In genomic region chrX:93297001-93297441, GRCm38 (mm10) we compare ENCODE assay signal across 8 mouse cellular contexts. TPM values are rescaled to one million over a fixed set of nuclear protein-coding genes. Genes with fewer than 3 reads are reported as not detected.
DNase-seq lines count a peak whose midpoint lies in the region; ATAC-seq and TF ChIP-seq lines count a peak whose summit lies in the region.

No protein-coding gene starts in this region.

- H3K4me2 ChIP-seq in lung, embryonic 14.5 days = peak overlapping the region; percentile 47
- peak overlapping the region; percentile 40 for H3K4me2 ChIP-seq in embryonic facial prominence, embryonic 14.5 days (ENCODE audit: low read depth, low read length)
- peak overlapping the region; percentile 52 for H3K4me2 ChIP-seq in intestine, postnatal 0 days (replicated peaks; ENCODE audit: low read depth)

- H3K4me3 ChIP-seq in lung, embryonic 14.5 days (ENCODE audit: low read depth, low read length) = peak overlapping the region; percentile 22
- peak overlapping the region; percentile 23 for H3K4me3 ChIP-seq in embryonic facial prominence, embryonic 14.5 days (ENCODE audit: low read depth, low read length)
- H3K4me3 ChIP-seq in intestine, postnatal 0 days (ENCODE audit: low read depth, low read length) = peak overlapping the region; percentile 17

- peaks cover 91% of the 10 kb centered on the region for H3K27me3 ChIP-seq in lung, embryonic 14.5 days (ENCODE audit: insufficient read depth, low read length)
- H3K27me3 ChIP-seq in embryonic facial prominence, embryonic 14.5 days (replicated peaks; ENCODE audit: control insufficient read depth, insufficient read depth, low read length) = peaks cover 97% of the 10 kb centered on the region
- H3K27me3 ChIP-seq in intestine, postnatal 0 days (replicated peaks; ENCODE audit: control insufficient read depth, insufficient read depth, low read length) = peaks cover 78% of the 10 kb centered on the region

- 16% methylated on average over 38 of the region's 40 CpGs for WGBS in lung, embryonic 14.5 days
- WGBS in embryonic facial prominence, embryonic 14.5 days = 19% methylated on average over 35 of the region's 40 CpGs
- 14% methylated on average over 40 of the region's 40 CpGs for WGBS in intestine, postnatal 0 days

- no peak for DNase-seq in lung, embryonic 14.5 days
- DNase-seq in lung, postnatal 14 days = no peak
- DNase-seq in embryonic facial prominence, embryonic 14.5 days (ENCODE audit: low spot score) = no peak
- DNase-seq in retina, embryonic 14.5 days (ENCODE audit: low spot score) = peak; percentile 42
- no peak for DNase-seq in gastrocnemius, postnatal 10 days
- no peak for DNase-seq in yolk sac, embryonic 10.5 days (ENCODE audit: low spot score)
- no peak for DNase-seq in adrenal gland, postnatal 36 days

- no peak overlapping the region for H3K9ac ChIP-seq in lung, embryonic 14.5 days
- no peak overlapping the region for H3K9ac ChIP-seq in embryonic facial prominence, embryonic 14.5 days (ENCODE audit: low read depth, low read length)
- no peak overlapping the region for H3K9ac ChIP-seq in intestine, postnatal 0 days (ENCODE audit: low read depth, low read length)

- no peaks in the 10 kb centered on the region for H3K36me3 ChIP-seq in lung, embryonic 14.5 days (ENCODE audit: insufficient read depth)
- no peaks in the 10 kb centered on the region for H3K36me3 ChIP-seq in embryonic facial prominence, embryonic 14.5 days (ENCODE audit: control insufficient read depth, insufficient read depth, low read length)
- H3K36me3 ChIP-seq in intestine, postnatal 0 days (ENCODE audit: control insufficient read depth, insufficient read depth) = no peaks in the 10 kb centered on the region

- H3K27ac ChIP-seq in lung, embryonic 14.5 days (ENCODE audit: low read depth) = no peak overlapping the region
- no peak overlapping the region for H3K27ac ChIP-seq in embryonic facial prominence, embryonic 14.5 days (replicated peaks; ENCODE audit: low read depth, low read length)
- H3K27ac ChIP-seq in intestine, postnatal 0 days (ENCODE audit: low read depth, low read length) = no peak overlapping the region

- no peak for TF ChIP-seq CTCF in lung, embryonic 14.5 days (IDR thresholded peaks at IDR 0.05; ENCODE audit: low read depth)
- no peak for TF ChIP-seq CTCF in intestine, postnatal 0 days (IDR thresholded peaks at IDR 0.05; ENCODE audit: low read depth)

- 0 out of 2 replicates have a peak, but pooled peaks have one; percentile 50 for ATAC-seq in lung, embryonic 14.5 days (ENCODE audit: insufficient read depth)
- peak; percentile 58; the same call in 1 of the 2 replicates for ATAC-seq in embryonic facial prominence, embryonic 14.5 days (ENCODE audit: low read depth)
- no peak for ATAC-seq in intestine, postnatal 0 days

- H3K9me3 ChIP-seq in lung, embryonic 14.5 days (ENCODE audit: low read depth, low read length) = no peaks in the 10 kb centered on the region
- H3K9me3 ChIP-seq in embryonic facial prominence, embryonic 14.5 days (ENCODE audit: control insufficient read depth, low read length) = no peaks in the 10 kb centered on the region
- no peaks in the 10 kb centered on the region for H3K9me3 ChIP-seq in intestine, postnatal 0 days (ENCODE audit: control insufficient read depth)

- H3K4me1 ChIP-seq in lung, embryonic 14.5 days (ENCODE audit: insufficient read depth) = no peaks in the 10 kb centered on the region
- no peaks in the 10 kb centered on the region for H3K4me1 ChIP-seq in embryonic facial prominence, embryonic 14.5 days (ENCODE audit: control insufficient read depth, insufficient read depth, low read length)
- H3K4me1 ChIP-seq in intestine, postnatal 0 days (replicated peaks; ENCODE audit: control insufficient read depth, insufficient read depth, low read length) = no peaks in the 10 kb centered on the region

RNA-seq across cellular contexts. Expression of gene Arx, which starts 10.8 kb away (rescaled TPM):
- not detected in 2 replicates for polyA plus RNA-seq in lung, embryonic 14.5 days (2014; fragmentation: Nextera tagmentation; extraction: Ambion mirVana)
- 0.87 and 1.3 TPM in 2 replicates for polyA plus RNA-seq in embryonic facial prominence, embryonic 14.5 days (2014; fragmentation: Nextera tagmentation; extraction: Ambion mirVana)
- polyA plus RNA-seq in intestine, postnatal 0 days (2015; fragmentation: Nextera tagmentation; extraction: Ambion mirVana) = 0.14 and 0.42 TPM in 2 replicates
- total RNA-seq in gastrocnemius, postnatal 10 days (2021) = under 1 TPM; 0.66 to 0.75 TPM
- under 1 TPM; 0.13 to 0.17 TPM for total RNA-seq in adrenal gland, postnatal 36 days (2021)
